Mouse (Mus musculus): ENCODE data around the gene Atrip.

The Atrip gene

GRCm38 (mm10) chr9:109073661-109074573 lies at the start of gene Atrip:
Atrip (minus strand) TSS chr9:109074124.
- peak; percentile 89 to 92 for DNase-seq

GRCm38 (mm10) chr9:109123266-109123665 lies 49.3 kb upstream of the Atrip start:
- DNase-seq: no peak

DNA sequence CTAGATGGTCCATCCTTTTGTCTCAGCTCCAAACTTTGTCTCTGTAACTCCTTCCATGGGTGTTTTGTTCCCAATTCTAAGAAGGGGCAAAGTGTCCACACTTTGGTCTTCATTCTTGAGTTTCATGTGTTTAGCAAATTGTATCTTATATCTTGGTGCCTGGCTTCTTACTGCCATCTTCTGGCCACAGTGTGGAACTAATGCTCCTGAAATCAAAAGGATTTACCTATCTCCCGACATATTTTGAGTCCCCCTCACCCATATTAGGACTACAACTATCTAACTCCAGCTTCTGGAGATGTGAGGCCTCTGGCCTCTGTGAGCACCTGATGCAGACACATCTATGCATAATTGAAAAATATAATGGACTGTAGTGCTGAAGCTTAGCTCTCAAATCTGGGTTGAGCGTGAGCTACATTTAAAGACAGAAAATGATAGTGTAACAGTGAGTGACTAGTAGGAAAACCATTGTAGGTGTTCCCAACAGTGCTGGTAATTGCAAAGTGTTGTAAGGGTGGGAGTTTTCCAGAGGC lies 48.7 kb upstream of the Atrip start:
- peak in 1 of 2 experiments; percentile 43 for DNase-seq

DNA sequence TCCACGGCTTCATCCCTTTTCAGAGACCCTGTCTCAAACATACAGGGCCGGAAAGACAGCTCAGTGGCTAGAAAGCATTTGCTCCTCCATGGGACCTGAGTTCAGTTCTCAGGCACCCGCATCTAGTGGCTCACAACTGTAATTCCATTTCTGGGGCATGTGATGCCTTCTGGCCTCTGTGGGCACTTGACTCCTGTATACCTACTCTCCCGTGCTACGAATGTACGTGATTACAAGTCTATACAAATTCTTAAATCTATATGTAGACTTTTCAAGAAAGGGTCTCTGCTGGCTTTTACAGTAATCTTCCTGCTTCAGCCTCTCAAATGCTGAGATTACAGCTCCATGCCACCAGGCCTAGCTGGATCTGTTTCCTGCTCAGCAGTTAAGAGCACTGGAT lies 47.0 kb upstream of the Atrip start:
- no peak for DNase-seq

- DNase-seq: no peak
Observed at GRCm38 (mm10) chr9:109119571-109119970, 45.6 kb upstream of the Atrip start.

GRCm38 (mm10) chr9:109118106-109118505 lies 44.2 kb upstream of the Atrip start:
- DNase-seq: peak; percentile 53 to 59

DNA sequence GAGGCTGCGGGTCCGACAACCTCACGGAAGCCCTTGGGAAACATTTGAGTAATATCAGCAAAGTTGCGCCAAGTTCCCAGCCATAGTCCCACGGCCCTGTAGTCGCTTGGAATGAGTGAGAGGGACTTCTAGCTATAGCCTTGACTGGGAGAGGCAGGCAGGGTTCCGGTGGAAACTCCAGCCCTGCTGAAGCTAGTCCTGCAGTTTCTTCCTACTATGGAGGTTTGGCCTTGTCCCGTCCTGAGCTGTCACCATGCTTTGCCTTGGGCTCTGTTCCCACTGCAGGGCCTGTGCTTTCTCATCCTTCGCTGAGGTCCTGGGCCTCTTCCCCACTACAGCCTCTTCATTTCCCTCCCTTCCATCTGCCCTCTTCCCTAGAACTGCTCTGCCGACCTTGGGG lies 42.3 kb upstream of the Atrip start:
- no peak for DNase-seq

GRCm38 (mm10) chr9:109114871-109115270 lies 40.9 kb upstream of the Atrip start:
- no peak for DNase-seq

- DNase-seq: no peak
Observed at GRCm38 (mm10) chr9:109114276-109114675, 40.4 kb upstream of the Atrip start.

GRCm38 (mm10) chr9:109113331-109113730 lies 39.4 kb upstream of the Atrip start:
- no peak for DNase-seq

GRCm38 (mm10) chr9:109111591-109111990 lies 37.7 kb upstream of the Atrip start:
- peak in 1 of 2 experiments; percentile 1 for DNase-seq

DNA sequence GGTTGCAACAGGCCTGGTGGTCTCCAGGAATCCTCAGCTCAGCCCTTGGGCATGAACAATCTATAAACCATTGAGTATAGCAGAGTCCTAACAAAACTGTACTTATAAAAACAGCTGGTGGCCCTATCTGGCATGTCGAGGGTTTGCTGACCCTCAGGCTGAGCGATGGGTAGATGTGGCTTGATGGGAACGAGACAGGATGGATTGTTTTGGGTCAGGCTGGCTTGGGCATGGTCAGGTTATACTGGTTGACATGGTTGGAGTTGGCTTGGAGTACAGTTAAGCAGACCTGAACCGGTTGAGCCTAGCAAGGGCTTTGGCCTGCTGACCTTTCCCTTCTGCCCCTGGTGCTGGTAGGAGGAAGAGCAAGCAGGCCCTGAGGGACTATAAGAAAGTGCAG lies 37.2 kb upstream of the Atrip start:
- no peak for DNase-seq

DNA sequence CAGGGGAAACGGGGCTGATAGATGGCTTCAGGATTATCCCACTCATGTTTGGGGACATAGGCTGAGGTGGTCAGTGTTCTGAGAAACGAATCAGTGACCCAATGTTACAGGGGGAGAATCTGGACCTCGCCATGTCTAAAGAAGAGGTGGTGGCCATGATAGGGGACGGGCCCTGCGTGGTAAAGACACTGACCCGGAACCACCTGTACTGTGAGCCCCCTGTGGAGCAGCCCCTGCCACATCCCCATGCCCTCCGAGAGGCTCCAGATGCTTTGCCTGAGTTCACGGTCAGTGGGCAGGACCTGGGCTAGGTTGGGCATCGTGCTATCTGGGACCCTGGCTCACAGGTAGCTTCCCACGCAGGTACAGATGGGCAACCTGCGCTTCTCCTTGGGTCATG lies 36.3 kb upstream of the Atrip start:
- DNase-seq: no peak

DNA sequence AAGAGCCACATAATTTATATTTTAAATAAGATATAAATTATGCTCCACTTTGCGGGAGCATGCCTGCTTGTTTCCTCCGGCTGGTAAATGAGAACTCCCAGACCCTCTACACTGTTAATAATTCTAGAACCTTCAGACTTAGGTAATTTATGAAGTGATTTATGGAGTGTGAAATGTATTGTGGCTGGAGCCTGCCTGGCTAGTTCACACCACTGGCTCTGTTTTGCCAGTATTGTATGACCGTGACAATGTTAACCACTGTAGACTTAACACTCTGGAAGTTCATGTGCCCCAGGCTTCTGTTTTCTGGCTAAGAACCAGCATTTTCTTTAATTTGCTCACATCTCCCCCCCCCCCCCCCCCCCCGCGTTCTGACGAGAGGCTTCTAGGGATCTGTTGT lies 33.4 kb upstream of the Atrip start:
- no peak for DNase-seq

DNA sequence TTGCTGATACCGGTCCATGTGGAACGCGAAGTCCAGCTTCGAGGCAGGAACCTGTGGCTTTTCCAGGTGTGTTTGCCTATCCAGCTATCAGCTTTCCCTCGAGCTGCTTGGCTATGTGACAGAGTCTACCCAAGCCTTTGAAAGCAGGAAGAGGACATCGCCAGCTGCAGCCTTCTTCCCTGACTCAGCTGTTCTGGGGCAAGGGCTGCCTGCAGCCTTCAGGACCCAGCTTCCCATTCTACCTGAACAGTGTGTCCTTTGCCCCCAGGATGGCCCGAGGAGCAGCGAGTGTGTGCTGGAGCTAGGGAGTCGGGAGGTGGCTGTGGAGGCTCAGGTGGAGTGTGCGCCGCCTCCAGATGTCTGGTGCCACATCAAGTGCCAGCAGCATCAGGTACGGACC lies 31.7 kb upstream of the Atrip start:
- no peak for DNase-seq

- peak; percentile 52 to 61 for DNase-seq
Observed at GRCm38 (mm10) chr9:109105011-109105410, 31.1 kb upstream of the Atrip start.

GRCm38 (mm10) chr9:109104083-109104482 lies 30.2 kb upstream of the Atrip start:
- DNase-seq: no peak

DNA sequence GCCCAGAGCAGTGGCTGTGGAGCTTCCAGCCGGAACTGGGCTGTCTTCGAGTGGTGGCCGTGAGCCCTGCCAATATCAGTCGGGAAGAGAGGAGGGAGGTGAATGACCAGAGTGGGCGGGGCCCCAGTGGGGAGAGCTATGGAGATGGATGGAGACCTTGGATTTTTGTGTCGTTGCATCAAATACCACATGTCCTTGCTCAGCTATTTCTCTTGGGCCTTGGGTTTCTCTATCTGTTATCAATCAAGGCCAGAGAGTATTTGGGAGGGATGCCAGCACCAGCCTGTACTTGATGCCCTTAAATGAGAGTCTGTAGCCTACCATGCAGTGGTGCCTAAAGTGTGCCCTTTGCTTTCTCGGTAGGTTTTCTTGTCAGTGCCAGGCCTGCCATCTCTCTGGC lies 29.3 kb upstream of the Atrip start:
- peak in 1 of 2 experiments; percentile 60 for DNase-seq

DNA sequence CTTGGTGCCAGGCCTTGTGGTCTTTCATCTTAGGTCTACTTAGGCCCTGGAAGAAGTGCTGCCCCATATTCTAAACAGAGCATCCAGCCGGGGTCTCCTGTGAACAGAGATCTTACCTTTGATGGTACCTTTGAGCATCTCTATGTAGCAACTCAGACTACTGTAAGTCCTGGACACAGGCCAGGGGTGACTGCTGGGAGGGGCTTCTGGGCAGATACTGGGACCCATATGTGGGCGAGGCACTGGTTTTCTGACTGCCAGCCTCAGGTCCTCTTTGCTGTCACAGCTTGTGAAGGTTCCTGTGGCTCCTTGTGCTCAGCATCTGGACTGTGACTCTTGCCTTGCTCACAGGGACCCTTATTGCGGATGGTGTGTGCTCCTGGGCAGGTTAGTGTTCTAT lies 28.6 kb upstream of the Atrip start:
- no peak for DNase-seq

GRCm38 (mm10) chr9:109101933-109102445 lies 28.1 kb upstream of the Atrip start:
- no peak for DNase-seq

DNA sequence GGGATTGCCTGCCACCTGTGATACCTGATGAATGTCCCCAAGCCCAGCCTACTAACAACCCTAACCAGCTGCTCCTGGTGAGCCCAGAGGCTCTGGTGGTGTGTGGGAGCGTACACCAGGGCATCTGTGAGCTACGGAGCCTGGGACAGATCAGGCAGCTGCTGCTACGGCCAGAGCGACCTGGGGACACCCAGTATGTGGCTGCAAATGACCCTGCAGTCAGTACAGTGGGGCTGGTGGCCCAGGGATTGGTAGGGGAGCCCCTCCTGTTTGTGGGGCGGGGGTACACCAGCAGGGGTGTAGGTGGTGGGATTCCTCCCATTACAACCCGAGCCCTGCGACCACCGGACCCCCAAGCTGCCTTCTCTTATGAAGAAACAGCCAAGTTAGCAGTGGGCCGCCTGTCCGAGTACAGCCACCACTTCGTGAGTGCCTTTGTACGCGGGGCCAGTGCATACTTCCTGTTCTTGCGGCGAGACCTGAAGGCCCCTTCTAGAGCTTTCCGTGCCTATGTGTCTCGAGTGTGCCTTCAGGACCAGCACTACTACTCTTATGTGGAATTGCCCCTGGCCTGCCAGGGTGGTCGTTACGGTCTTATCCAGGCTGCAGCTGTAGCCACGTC lies 26.5 kb upstream of the Atrip start:
- no peak for DNase-seq

DNA sequence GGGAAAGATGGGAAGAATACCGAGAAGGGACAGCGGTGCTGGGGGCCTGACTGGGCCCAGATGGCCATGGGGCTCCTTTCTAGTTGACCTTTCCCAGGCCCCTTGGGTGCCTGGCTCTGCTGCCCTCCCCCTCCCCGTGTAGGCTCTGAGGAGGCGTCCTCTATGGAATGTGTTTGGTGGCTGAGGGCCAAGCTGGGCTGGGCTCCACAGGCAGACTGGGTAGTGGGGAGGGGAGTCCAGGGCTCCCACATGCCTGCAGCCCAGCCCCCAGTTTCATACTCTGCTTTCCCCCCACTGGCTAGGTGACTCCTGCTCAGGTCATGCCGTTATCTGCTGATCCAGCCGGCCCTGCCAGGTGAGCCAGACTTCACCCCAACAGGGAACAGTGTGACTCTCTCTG lies 25.0 kb upstream of the Atrip start:
- peak; percentile 81 to 87 for DNase-seq

- DNase-seq: no peak
Observed at GRCm38 (mm10) chr9:109098366-109098765, 24.4 kb upstream of the Atrip start.

GRCm38 (mm10) chr9:109097831-109098230 lies 23.9 kb upstream of the Atrip start:
- DNase-seq: peak in 1 of 2 experiments; percentile 39

All from lung, adult 18-20 months (tissue).